23 mouse cellular contexts compared by ENCODE assay signal in the genomic region with DNA sequence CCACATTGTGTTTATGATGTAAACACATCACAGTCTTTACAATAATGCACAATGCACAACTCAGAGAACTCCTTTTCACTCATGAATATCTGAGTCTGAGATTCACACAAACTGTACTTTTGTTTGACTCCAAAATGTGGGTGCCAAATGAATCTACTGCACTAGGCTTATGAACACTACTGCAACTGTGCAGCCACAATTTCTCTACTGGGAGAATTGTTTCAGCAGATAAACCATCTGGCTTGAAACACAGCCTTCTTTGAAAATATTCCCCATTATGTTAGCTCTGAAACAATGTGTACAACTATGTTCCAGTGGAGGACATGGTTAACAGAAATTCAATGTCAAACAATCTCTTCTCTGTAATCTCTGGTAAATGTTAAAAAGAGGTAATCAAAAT.
"Had no signal": no experiment of that assay in that cellular context is flagged by ENCODE, and none has a peak within 500 bp of the region (broad histone marks: within the 10 kb centered on the region; RNA-seq: fewer than 3 reads in every experiment).

No protein-coding gene starts in this region.

- H3K27me3 ChIP-seq: limb, embryonic 12.5 days; limb, embryonic 15.5 days; midbrain, embryonic 12.5 days; midbrain, embryonic 15.5 days; neural tube, embryonic 13.5 days had no signal

- H3K36me3 ChIP-seq: limb, embryonic 12.5 days; limb, embryonic 15.5 days; midbrain, embryonic 12.5 days; midbrain, embryonic 15.5 days; neural tube, embryonic 13.5 days had no signal

- H3K4me2 ChIP-seq: limb, embryonic 12.5 days; limb, embryonic 15.5 days; liver, embryonic 11.5 days; lung, embryonic 14.5 days; midbrain, embryonic 12.5 days; midbrain, embryonic 15.5 days; neural tube, embryonic 13.5 days had no signal

- H3K4me1 ChIP-seq: limb, embryonic 15.5 days; midbrain, embryonic 15.5 days had no signal

- H3K9me3 ChIP-seq: limb, embryonic 12.5 days; limb, embryonic 15.5 days; midbrain, embryonic 12.5 days; midbrain, embryonic 15.5 days; neural tube, embryonic 13.5 days had no signal

- DNase-seq: kidney, adult 18-20 months; kidney, adult 9 months; kidney, postnatal 14 days; left cerebral cortex, postnatal 4 days; liver, postnatal 0 days; lung, embryonic 14.5 days; retina, postnatal 1 day; right cerebral cortex, postnatal 25 days; spleen, adult 18-20 months; thymus, adult 2 months; thymus, postnatal 14 days; thymus, postnatal 4 days had no signal

- H3K4me3 ChIP-seq: limb, embryonic 12.5 days; limb, embryonic 15.5 days; midbrain, embryonic 12.5 days; midbrain, embryonic 15.5 days; myocyte; neural tube, embryonic 13.5 days had no signal

- ATAC-seq: intestine, embryonic 16.5 days; liver, postnatal 0 days; lung, postnatal 0 days; midbrain, embryonic 15.5 days had no signal

- H3K9ac ChIP-seq: limb, embryonic 12.5 days; limb, embryonic 15.5 days; liver, embryonic 14.5 days; liver, postnatal 0 days; lung, embryonic 14.5 days; midbrain, embryonic 12.5 days; midbrain, embryonic 15.5 days; neural tube, embryonic 13.5 days had no signal

- H3K27ac ChIP-seq: limb, embryonic 12.5 days; limb, embryonic 15.5 days; liver, embryonic 14.5 days; macrophage; midbrain, embryonic 12.5 days; midbrain, embryonic 15.5 days; neural tube, embryonic 13.5 days had no signal
